Mouse (Mus musculus) E14TG2a.4 (cell line): Measurements from ENCODE around the gene Ctnna3.

Experiments used
- CTCF ChIP-seq: conservative IDR thresholded peaks from 2 replicates; pipeline ENCODE4 v1.5.1; 2014; ENCODE audit warnings: low read length
- POU5F1 ChIP-seq: IDR thresholded peaks from 2 replicates; pipeline ENCODE4 v1.6.1; 2014; ENCODE audit warnings: low read length, borderline replicate concordance

GRCm38 (mm10) chr10:63415287-63415686 lies 14.6 kb upstream of the Ctnna3 start:
- TF ChIP-seq CTCF (no peak), POU5F1 (no peak)
